Mouse (Mus musculus): ENCODE measurements around the gene Hfe. TPM values are rescaled to one million over a fixed set of nuclear protein-coding genes. Genes with fewer than 3 reads are reported as not detected.
A peak's percentile ranks its signal among the peaks of the same experiment; 100 is the strongest.
"Not testable (repeated sequence)": the region's sequence is repeated elsewhere in the genome, so short reads cannot be mapped to it uniquely, and the experiment has no call there.

Gene Hfe
- polyA plus RNA-seq, 1 experiment from 2014 or later: 7.6 TPM

GRCm38 (mm10) chr13:23709714-23710373 lies 810 bp downstream of the Hfe start:
- H3K9ac ChIP-seq (ENCODE audit: low read depth, low read length): peak overlapping the region; percentile 63; the same call in 1 of the 2 replicates
- H3K9me3 ChIP-seq (ENCODE audit: control insufficient read depth, low read length): no peaks in the 10 kb centered on the region
- peak overlapping the region; percentile 64 for H3K4me2 ChIP-seq (replicated peaks; ENCODE audit: low read depth, low read length)
- no peaks in the 10 kb centered on the region for H3K36me3 ChIP-seq (ENCODE audit: control insufficient read depth, insufficient read depth, low read length)
- H3K4me3 ChIP-seq (ENCODE audit: low read length): peak overlapping the region; percentile 36
- 22% methylated on average over 15 of the region's 15 CpGs for WGBS
- peak; percentile 38 for ATAC-seq (ENCODE audit: low FRiP score, low TSS enrichment)
- no peak overlapping the region for H3K27ac ChIP-seq (ENCODE audit: low read depth, low read length)
- no peaks in the 10 kb centered on the region for H3K27me3 ChIP-seq (ENCODE audit: control insufficient read depth, insufficient read depth, low read length)
- no peaks in the 10 kb centered on the region for H3K4me1 ChIP-seq (ENCODE audit: control insufficient read depth, insufficient read depth, low read length)

GRCm38 (mm10) chr13:23708654-23709053 lies 2.0 kb downstream of the Hfe start:
- H3K4me3 ChIP-seq (ENCODE audit: low read length): no peak overlapping the region
- H3K36me3 ChIP-seq (ENCODE audit: control insufficient read depth, insufficient read depth, low read length): no peaks in the 10 kb centered on the region
- no peak overlapping the region for H3K27ac ChIP-seq (ENCODE audit: low read depth, low read length)
- H3K4me1 ChIP-seq (ENCODE audit: control insufficient read depth, insufficient read depth, low read length): no peaks in the 10 kb centered on the region
- no peak overlapping the region for H3K9ac ChIP-seq (ENCODE audit: low read depth, low read length)
- ATAC-seq (ENCODE audit: low FRiP score, low TSS enrichment): no peak
- no peak overlapping the region for H3K4me2 ChIP-seq (replicated peaks; ENCODE audit: low read depth, low read length)
- H3K27me3 ChIP-seq (ENCODE audit: control insufficient read depth, insufficient read depth, low read length): no peaks in the 10 kb centered on the region
- H3K9me3 ChIP-seq (ENCODE audit: control insufficient read depth, low read length): no peaks in the 10 kb centered on the region
- 74% methylated on average over 4 of the region's 4 CpGs for WGBS

- Histone ChIP-seq H3K9ac (ENCODE audit: low read depth, low read length) (no peak overlapping the region), H3K4me3 (ENCODE audit: low read length) (no peak overlapping the region), H3K27ac (ENCODE audit: low read depth, low read length) (no peak overlapping the region), H3K36me3 (ENCODE audit: control insufficient read depth, insufficient read depth, low read length) (no peaks in the 10 kb centered on the region), H3K9me3 (ENCODE audit: control insufficient read depth, low read length) (no peaks in the 10 kb centered on the region), H3K27me3 (ENCODE audit: control insufficient read depth, insufficient read depth, low read length) (no peaks in the 10 kb centered on the region), H3K4me1 (ENCODE audit: control insufficient read depth, insufficient read depth, low read length) (no peaks in the 10 kb centered on the region), H3K4me2 (replicated peaks; ENCODE audit: low read depth, low read length) (no peak overlapping the region)
- WGBS: 84% methylated on average over 4 of the region's 4 CpGs
- ATAC-seq (ENCODE audit: low FRiP score, low TSS enrichment): no peak
Measured at GRCm38 (mm10) chr13:23708041-23708440, 2.6 kb downstream of the Hfe start.

GRCm38 (mm10) chr13:23706771-23707170 lies 3.9 kb downstream of the Hfe start:
- 94% methylated on average over 12 of the region's 12 CpGs for WGBS
- no peak for ATAC-seq (ENCODE audit: low FRiP score, low TSS enrichment)
- no peaks in the 10 kb centered on the region for H3K27me3 ChIP-seq (ENCODE audit: control insufficient read depth, insufficient read depth, low read length)

GRCm38 (mm10) chr13:23705751-23706356 lies 4.8 kb downstream of the Hfe start:
- Histone ChIP-seq H3K9ac (ENCODE audit: low read depth, low read length) (no peak overlapping the region), H3K36me3 (ENCODE audit: control insufficient read depth, insufficient read depth, low read length) (no peaks in the 10 kb centered on the region), H3K9me3 (ENCODE audit: control insufficient read depth, low read length) (no peaks in the 10 kb centered on the region), H3K27me3 (ENCODE audit: control insufficient read depth, insufficient read depth, low read length) (no peaks in the 10 kb centered on the region), H3K4me3 (ENCODE audit: low read length) (no peak overlapping the region), H3K4me1 (ENCODE audit: control insufficient read depth, insufficient read depth, low read length) (no peaks in the 10 kb centered on the region), H3K4me2 (replicated peaks; ENCODE audit: low read depth, low read length) (no peak overlapping the region), H3K27ac (ENCODE audit: low read depth, low read length) (no peak overlapping the region)
- no peak for ATAC-seq (ENCODE audit: low FRiP score, low TSS enrichment)
- WGBS: 94% methylated on average over 7 of the region's 7 CpGs

More at GRCm38 (mm10) chr13:23706771-23707170, 3.9 kb downstream of the Hfe start:
- Histone ChIP-seq H3K4me2 (replicated peaks; ENCODE audit: low read depth, low read length) (no peak overlapping the region), H3K27ac (ENCODE audit: low read depth, low read length) (no peak overlapping the region), H3K4me1 (ENCODE audit: control insufficient read depth, insufficient read depth, low read length) (no peaks in the 10 kb centered on the region), H3K4me3 (ENCODE audit: low read length) (no peak overlapping the region), H3K36me3 (ENCODE audit: control insufficient read depth, insufficient read depth, low read length) (no peaks in the 10 kb centered on the region), H3K9me3 (ENCODE audit: control insufficient read depth, low read length) (no peaks in the 10 kb centered on the region), H3K9ac (ENCODE audit: low read depth, low read length) (no peak overlapping the region)

- H3K4me3 ChIP-seq (ENCODE audit: low read length); H3K9me3 ChIP-seq (ENCODE audit: control insufficient read depth, low read length); ATAC-seq (ENCODE audit: low FRiP score, low TSS enrichment); H3K4me2 ChIP-seq (replicated peaks; ENCODE audit: low read depth, low read length); H3K27ac ChIP-seq (ENCODE audit: low read depth, low read length); H3K36me3 ChIP-seq (ENCODE audit: control insufficient read depth, insufficient read depth, low read length); H3K27me3 ChIP-seq (ENCODE audit: control insufficient read depth, insufficient read depth, low read length); H3K4me1 ChIP-seq (ENCODE audit: control insufficient read depth, insufficient read depth, low read length); H3K9ac ChIP-seq (ENCODE audit: low read depth, low read length): not testable (repeated sequence)
- 76% methylated on average over 2 of the region's 2 CpGs for WGBS
Measured at GRCm38 (mm10) chr13:23702801-23703200, 7.9 kb downstream of the Hfe start.

GRCm38 (mm10) chr13:23702220-23702619 lies 8.4 kb downstream of the Hfe start:
- Histone ChIP-seq H3K9me3 (ENCODE audit: control insufficient read depth, low read length) (no peaks in the 10 kb centered on the region), H3K27ac (ENCODE audit: low read depth, low read length) (no peak overlapping the region), H3K36me3 (ENCODE audit: control insufficient read depth, insufficient read depth, low read length) (no peaks in the 10 kb centered on the region), H3K27me3 (ENCODE audit: control insufficient read depth, insufficient read depth, low read length) (no peaks in the 10 kb centered on the region), H3K4me3 (ENCODE audit: low read length) (no peak overlapping the region), H3K9ac (ENCODE audit: low read depth, low read length) (no peak overlapping the region), H3K4me2 (replicated peaks; ENCODE audit: low read depth, low read length) (no peak overlapping the region), H3K4me1 (ENCODE audit: control insufficient read depth, insufficient read depth, low read length) (no peaks in the 10 kb centered on the region)
- no peak for ATAC-seq (ENCODE audit: low FRiP score, low TSS enrichment)
- whole genome bisulfite sequencing: 78% methylated on average over 4 of the region's 4 CpGs

- H3K4me1 ChIP-seq (ENCODE audit: control insufficient read depth, insufficient read depth, low read length): 0 out of 2 replicates have a peak, but pooled peaks cover 2% of the 10 kb centered on the region
- no peak overlapping the region for H3K9ac ChIP-seq (ENCODE audit: low read depth, low read length)
- H3K27ac ChIP-seq (ENCODE audit: low read depth, low read length): no peak overlapping the region
- H3K27me3 ChIP-seq (ENCODE audit: control insufficient read depth, insufficient read depth, low read length): no peaks in the 10 kb centered on the region
- peak; percentile 65 for ATAC-seq (ENCODE audit: low FRiP score, low TSS enrichment)
- H3K4me3 ChIP-seq (ENCODE audit: low read length): no peak overlapping the region
- H3K4me2 ChIP-seq (replicated peaks; ENCODE audit: low read depth, low read length): no peak overlapping the region
- WGBS: 25% methylated on average over 8 of the region's 8 CpGs
- H3K36me3 ChIP-seq (ENCODE audit: control insufficient read depth, insufficient read depth, low read length): no peaks in the 10 kb centered on the region
- no peaks in the 10 kb centered on the region for H3K9me3 ChIP-seq (ENCODE audit: control insufficient read depth, low read length)
Measured at GRCm38 (mm10) chr13:23700786-23701520, 9.7 kb downstream of the Hfe start.

- no peak overlapping the region for H3K9ac ChIP-seq (ENCODE audit: low read depth, low read length)
- no peak for ATAC-seq (ENCODE audit: low FRiP score, low TSS enrichment)
- 76% methylated on average over 3 of the region's 3 CpGs for WGBS
Measured at GRCm38 (mm10) chr13:23699767-23700166, 10.9 kb downstream of the Hfe start.

More at GRCm38 (mm10) chr13:23699767-23700166, 10.9 kb downstream of the Hfe start:
- H3K27me3 ChIP-seq (ENCODE audit: control insufficient read depth, insufficient read depth, low read length): no peaks in the 10 kb centered on the region
- H3K4me2 ChIP-seq (replicated peaks; ENCODE audit: low read depth, low read length): no peak overlapping the region
- no peaks in the 10 kb centered on the region for H3K36me3 ChIP-seq (ENCODE audit: control insufficient read depth, insufficient read depth, low read length)
- H3K4me3 ChIP-seq (ENCODE audit: low read length): no peak overlapping the region
- H3K27ac ChIP-seq (ENCODE audit: low read depth, low read length): no peak overlapping the region
- no peaks in the 10 kb centered on the region for H3K9me3 ChIP-seq (ENCODE audit: control insufficient read depth, low read length)
- 0 out of 2 replicates have a peak, but pooled peaks cover 6% of the 10 kb centered on the region for H3K4me1 ChIP-seq (ENCODE audit: control insufficient read depth, insufficient read depth, low read length)

Measured in kidney, embryonic 14.5 days (tissue).